Mouse (Mus musculus) forebrain, embryonic 12.5 days (tissue): ENCODE measurements at regions not wholly inside any gene's neighbourhood (a gene's known extent, or its start where the extent isn't known, plus 50 kb on each side); places are given as distances from the start of the nearest gene placed in this dataset.

ENCODE experiments used
- ATAC-seq: fragments of 200-750 bp; cut with Nextera tagmentation; 2 replicates; pipeline ENCODE4 v1.8.0; 2017; ENCODE audit warnings: moderate TSS enrichment; ENCODE audit not compliant: low FRiP score
- H3K27ac ChIP-seq: fragments of 300-500 bp; sonication (generic); 2 replicates; pipeline ENCODE4 v1.5.1; 2016; ENCODE audit warnings: mild to moderate bottlenecking
- H3K27me3 ChIP-seq: fragments of 300-500 bp; sonication (generic); 2 replicates; pipeline ENCODE4 v1.6.1; 2016; ENCODE audit warnings: mild to moderate bottlenecking
- H3K36me3 ChIP-seq: fragments of 300-500 bp; sonication (generic); replicated peaks from 2 replicates; pipeline ENCODE4 v1.6.1; 2016; ENCODE audit warnings: mild to moderate bottlenecking
- H3K4me1 ChIP-seq: fragments of 300-500 bp; sonication (generic); 2 replicates; pipeline ENCODE4 v1.6.1; 2016
- H3K4me2 ChIP-seq: fragments of 300-500 bp; sonication (generic); 2 replicates; pipeline ENCODE4 v1.6.1; 2016; ENCODE audit warnings: mild to moderate bottlenecking, moderate library complexity
- H3K4me3 ChIP-seq: fragments of 300-500 bp; sonication (generic); replicated peaks from 2 replicates; pipeline ENCODE4 v1.5.1; 2016; ENCODE audit warnings: mild to moderate bottlenecking
- H3K9ac ChIP-seq: fragments of 300-500 bp; sonication (generic); 2 replicates; pipeline ENCODE4 v1.6.1; 2016; ENCODE audit warnings: mild to moderate bottlenecking
- H3K9me3 ChIP-seq: fragments of 300-500 bp; sonication (generic); 2 replicates; pipeline ENCODE4 v1.6.1; 2016
- WGBS: fragments of 180-500 bp; shearing (Covaris S2); methylation state at CpG from one replicate; pipeline ENCODE4 v1.1.7; 2016; 5-methylcytosine and 5-hydroxymethylcytosine counted together

DNA sequence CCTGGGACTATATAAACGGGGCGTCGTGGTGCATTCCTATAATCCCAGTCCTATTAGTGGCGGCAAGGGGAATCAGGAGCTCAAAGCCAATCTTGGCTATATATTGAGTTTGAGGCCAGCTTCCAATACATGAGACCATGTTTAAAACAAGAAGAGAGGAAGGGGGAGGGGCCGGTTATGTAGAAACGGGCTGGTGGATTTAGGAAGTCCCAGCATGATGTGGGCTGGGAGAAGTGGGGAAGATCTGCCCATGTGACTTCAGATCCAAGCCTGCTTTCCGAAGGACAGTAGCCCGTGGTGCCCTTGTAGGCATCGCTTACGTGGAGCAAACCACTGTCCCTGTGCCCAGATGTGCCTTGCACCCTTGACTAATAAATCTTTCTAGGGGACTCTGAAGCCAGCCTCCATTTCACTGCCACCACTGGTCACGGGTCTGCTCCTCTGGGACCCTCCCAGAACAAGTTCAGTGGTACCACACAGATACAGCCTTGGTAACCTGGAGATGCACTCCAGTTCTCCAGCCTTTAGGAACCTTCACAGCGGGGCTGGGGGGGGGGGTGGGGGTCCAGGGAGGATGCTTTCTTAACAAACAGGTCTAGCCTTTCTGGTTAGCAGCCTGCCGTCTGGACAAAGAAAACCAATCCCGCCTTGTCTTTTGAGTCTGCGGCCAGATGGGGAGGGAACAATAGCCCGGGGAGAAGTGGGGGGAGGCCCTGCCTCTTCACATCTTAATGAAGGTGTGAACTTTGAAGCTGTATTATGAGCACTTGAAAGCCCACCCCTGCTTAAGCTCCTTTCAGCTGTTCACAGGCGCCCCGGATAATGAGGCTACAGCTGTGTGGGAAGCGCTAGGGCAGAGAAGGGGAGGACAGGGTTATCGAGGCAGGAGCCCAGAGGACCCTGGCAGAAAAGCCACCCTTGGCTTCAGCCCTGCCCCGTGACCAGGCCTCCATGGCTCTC lies 141.2 kb upstream of the Rad23b start:
- peak overlapping the region; percentile 28 for H3K4me2 ChIP-seq
- ATAC-seq = peak; percentile 85
- peak overlapping the region; percentile 8; the same call in 1 of the 2 replicates for H3K4me3 ChIP-seq
- no peaks in the 10 kb centered on the region for H3K36me3 ChIP-seq
- peaks cover 32% of the 10 kb centered on the region for H3K4me1 ChIP-seq
- H3K27me3 ChIP-seq = no peaks in the 10 kb centered on the region
- peak overlapping the region; percentile 2; the same call in 1 of the 2 replicates for H3K9ac ChIP-seq
- whole genome bisulfite sequencing = 2% methylated on average over 21 of the region's 21 CpGs
- H3K27ac ChIP-seq = peak overlapping the region; percentile 86
- no peaks in the 10 kb centered on the region for H3K9me3 ChIP-seq

- Histone ChIP-seq H3K9me3 (no peaks in the 10 kb centered on the region), H3K4me1 (peaks cover 26% of the 10 kb centered on the region), H3K4me2 (no peak overlapping the region), H3K27ac (no peak overlapping the region; the same call in 1 of the 2 replicates), H3K36me3 (no peaks in the 10 kb centered on the region), H3K9ac (no peak overlapping the region), H3K27me3 (no peaks in the 10 kb centered on the region), H3K4me3 (no peak overlapping the region)
- no peak for ATAC-seq
- WGBS = 49% methylated on average over 9 of the region's 9 CpGs
Measured at GRCm38 (mm10) chr4:55215425-55216174, 134.2 kb upstream of the Rad23b start.

DNA sequence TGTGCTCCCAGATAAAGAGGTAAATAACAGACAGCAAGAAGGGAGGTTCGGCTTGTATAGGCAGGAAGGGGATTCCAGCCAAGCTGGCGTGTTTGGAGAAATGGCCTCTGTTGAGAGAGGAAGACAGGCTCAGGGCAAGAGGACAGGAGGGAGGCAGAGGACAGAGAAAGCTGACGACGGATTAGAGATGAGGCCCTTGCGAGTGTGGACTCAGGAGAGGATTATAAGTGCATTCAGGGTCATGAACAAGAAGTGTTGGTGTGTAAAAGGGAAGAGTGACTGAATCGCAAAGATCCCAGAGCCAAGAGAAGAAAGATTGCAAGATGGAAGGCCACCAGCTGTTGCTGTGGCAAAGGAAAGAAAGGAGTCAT lies 133.7 kb upstream of the Rad23b start:
- Histone ChIP-seq H3K27ac (no peak overlapping the region; the same call in 1 of the 2 replicates), H3K9ac (no peak overlapping the region), H3K36me3 (no peaks in the 10 kb centered on the region), H3K4me2 (no peak overlapping the region), H3K9me3 (no peaks in the 10 kb centered on the region), H3K4me1 (peaks cover 26% of the 10 kb centered on the region), H3K27me3 (no peaks in the 10 kb centered on the region), H3K4me3 (no peak overlapping the region)
- 31% methylated on average over 6 of the region's 6 CpGs for WGBS
- no peak for ATAC-seq

- no peak overlapping the region for H3K9ac ChIP-seq
- H3K27me3 ChIP-seq = 0 out of 2 replicates have a peak, but pooled peaks cover 3% of the 10 kb centered on the region
- H3K4me2 ChIP-seq = no peak overlapping the region
- no peaks in the 10 kb centered on the region for H3K9me3 ChIP-seq
- no peaks in the 10 kb centered on the region for H3K4me1 ChIP-seq
- H3K36me3 ChIP-seq = no peaks in the 10 kb centered on the region
- 83% methylated on average over 5 of the region's 5 CpGs for WGBS
- H3K4me3 ChIP-seq = no peak overlapping the region
- no peak overlapping the region for H3K27ac ChIP-seq
- ATAC-seq = no peak
Measured at GRCm38 (mm10) chr4:55225766-55226165, 124.1 kb upstream of the Rad23b start.

DNA sequence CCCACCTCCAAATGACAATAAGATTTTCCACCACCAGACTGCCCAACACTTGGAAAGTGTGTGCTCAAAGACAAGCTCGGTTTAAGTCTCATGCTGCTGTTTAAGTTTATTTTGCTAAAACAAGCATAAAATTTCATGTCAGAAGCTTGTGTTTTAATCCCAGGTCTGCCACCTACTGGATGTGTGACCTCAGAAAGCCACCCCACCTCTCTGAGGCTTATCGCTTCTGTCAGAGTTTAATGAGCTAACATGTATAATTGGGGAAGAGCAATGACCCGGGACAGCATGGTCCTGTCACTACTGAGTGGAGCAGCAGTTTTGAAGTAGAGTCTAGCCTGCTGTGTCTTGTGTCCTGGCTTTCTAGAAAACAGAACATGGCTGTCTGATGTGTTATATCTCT lies 122.4 kb upstream of the Rad23b start:
- WGBS = 59% methylated on average over 3 of the region's 3 CpGs
- H3K27ac ChIP-seq = no peak overlapping the region
- no peak overlapping the region for H3K4me3 ChIP-seq
- H3K27me3 ChIP-seq = 0 out of 2 replicates have a peak, but pooled peaks cover 3% of the 10 kb centered on the region
- no peaks in the 10 kb centered on the region for H3K36me3 ChIP-seq
- no peaks in the 10 kb centered on the region for H3K4me1 ChIP-seq
- no peak for ATAC-seq
- no peak overlapping the region for H3K9ac ChIP-seq
- no peaks in the 10 kb centered on the region for H3K9me3 ChIP-seq
- no peak overlapping the region for H3K4me2 ChIP-seq

DNA sequence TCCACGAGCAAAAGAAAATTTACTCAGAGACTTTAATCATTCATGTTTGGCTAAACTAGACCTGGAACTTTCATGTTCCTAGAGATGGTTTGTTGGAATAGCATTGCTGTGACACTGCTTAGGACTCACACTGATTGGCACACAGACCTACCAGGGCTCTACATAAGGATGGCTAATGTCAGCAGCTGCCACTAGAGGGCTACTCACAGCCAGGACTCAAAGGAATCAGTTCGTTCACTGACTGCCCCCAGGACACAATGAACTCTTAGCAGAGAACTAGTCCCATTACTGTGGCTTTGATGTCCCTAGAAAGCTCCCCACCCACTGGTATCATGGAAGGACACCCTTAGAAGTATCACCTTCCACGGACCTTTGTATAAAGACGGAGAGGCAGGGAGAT lies 118.3 kb upstream of the Rad23b start:
- H3K9me3 ChIP-seq = no peaks in the 10 kb centered on the region
- no peak overlapping the region for H3K27ac ChIP-seq
- 0 out of 2 replicates have a peak, but pooled peaks cover 3% of the 10 kb centered on the region for H3K27me3 ChIP-seq
- no peak overlapping the region for H3K4me3 ChIP-seq
- WGBS = 37% methylated on average over 4 of the region's 4 CpGs
- no peak overlapping the region for H3K4me2 ChIP-seq
- H3K4me1 ChIP-seq = no peaks in the 10 kb centered on the region
- no peak for ATAC-seq
- no peaks in the 10 kb centered on the region for H3K36me3 ChIP-seq
- H3K9ac ChIP-seq = no peak overlapping the region

- Histone ChIP-seq H3K9me3 (no peaks in the 10 kb centered on the region), H3K36me3 (no peaks in the 10 kb centered on the region), H3K9ac (no peak overlapping the region), H3K27me3 (no peaks in the 10 kb centered on the region), H3K27ac (no peak overlapping the region), H3K4me3 (no peak overlapping the region), H3K4me2 (no peak overlapping the region), H3K4me1 (0 out of 2 replicates have a peak, but pooled peaks cover 5% of the 10 kb centered on the region)
- no peak for ATAC-seq
- 28% methylated on average over 6 of the region's 6 CpGs for WGBS
Measured at GRCm38 (mm10) chr4:55237856-55238255, 112.0 kb upstream of the Rad23b start.

- H3K27me3 ChIP-seq = no peaks in the 10 kb centered on the region
- WGBS = under 1% methylated on average over 7 of the region's 7 CpGs
- no peak overlapping the region for H3K27ac ChIP-seq
- ATAC-seq = peak; percentile 83
- H3K4me1 ChIP-seq = peaks cover 15% of the 10 kb centered on the region
- no peaks in the 10 kb centered on the region for H3K9me3 ChIP-seq
- H3K4me3 ChIP-seq = no peak overlapping the region
- no peak overlapping the region for H3K4me2 ChIP-seq
- H3K36me3 ChIP-seq = no peaks in the 10 kb centered on the region
- H3K9ac ChIP-seq = no peak overlapping the region
Measured at GRCm38 (mm10) chr4:55240450-55240849, 109.4 kb upstream of the Rad23b start.

GRCm38 (mm10) chr4:55242331-55242730 lies 107.5 kb upstream of the Rad23b start:
- Histone ChIP-seq H3K36me3 (no peaks in the 10 kb centered on the region), H3K4me1 (peaks cover 15% of the 10 kb centered on the region), H3K27me3 (no peaks in the 10 kb centered on the region), H3K9me3 (no peaks in the 10 kb centered on the region), H3K4me2 (no peak overlapping the region), H3K4me3 (no peak overlapping the region), H3K9ac (no peak overlapping the region), H3K27ac (no peak overlapping the region)
- no peak for ATAC-seq
- 84% methylated on average over 4 of the region's 4 CpGs for WGBS

GRCm38 (mm10) chr4:55243091-55244058 lies 106.5 kb upstream of the Rad23b start:
- H3K27ac ChIP-seq = peak overlapping the region; percentile 44; the same call in 1 of the 2 replicates
- no peak overlapping the region for H3K4me2 ChIP-seq
- H3K27me3 ChIP-seq = no peaks in the 10 kb centered on the region
- H3K4me1 ChIP-seq = peaks cover 18% of the 10 kb centered on the region
- 57% methylated on average over 14 of the region's 14 CpGs for WGBS
- H3K36me3 ChIP-seq = no peaks in the 10 kb centered on the region
- H3K9ac ChIP-seq = no peak overlapping the region
- no peaks in the 10 kb centered on the region for H3K9me3 ChIP-seq
- H3K4me3 ChIP-seq = no peak overlapping the region
- peak; percentile 43 for ATAC-seq

DNA sequence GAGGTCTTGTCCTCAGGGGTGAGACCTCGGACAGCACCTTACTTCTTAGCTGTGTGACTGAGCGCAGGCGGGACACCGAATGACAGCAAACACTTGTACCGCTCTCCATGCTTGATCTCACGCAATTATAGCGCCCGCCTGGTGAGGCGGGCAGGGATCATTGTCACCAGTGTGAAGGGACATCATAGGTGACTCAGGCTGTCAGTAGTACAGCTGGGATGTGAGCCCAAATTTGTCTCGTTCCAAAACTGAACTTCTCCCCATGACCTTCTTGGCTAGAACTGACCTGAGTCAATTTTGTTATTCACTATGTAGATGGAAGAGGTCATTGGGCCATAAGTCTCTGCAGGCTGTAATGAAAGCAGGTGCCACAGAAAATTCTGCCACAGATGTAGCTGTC lies 104.1 kb upstream of the Rad23b start:
- H3K9ac ChIP-seq = no peak overlapping the region
- no peak overlapping the region for H3K4me2 ChIP-seq
- peaks cover 20% of the 10 kb centered on the region for H3K4me1 ChIP-seq
- no peak overlapping the region for H3K27ac ChIP-seq
- 86% methylated on average over 10 of the region's 10 CpGs for WGBS
- no peak for ATAC-seq
- no peaks in the 10 kb centered on the region for H3K9me3 ChIP-seq
- H3K4me3 ChIP-seq = no peak overlapping the region
- no peaks in the 10 kb centered on the region for H3K36me3 ChIP-seq
- H3K27me3 ChIP-seq = no peaks in the 10 kb centered on the region
